Mouse (Mus musculus) neural tube, embryonic 10.5 days (tissue): ENCODE data around the gene Cyp2w1.

Experiments used
- DNase-seq: peaks from one replicate; pipeline ENCODE4 v3.0.0-alpha.2; 2017; ENCODE audit warnings: low spot score; ENCODE audit errors: extremely low spot score

The Cyp2w1 gene

GRCm38 (mm10) chr5:139403692-139404260 lies 51.4 kb downstream of the Cyp2w1 start:
- DNase-seq, result no peak

GRCm38 (mm10) chr5:139404801-139405401 lies 52.5 kb downstream of the Cyp2w1 start, which contains the start of gene C130050O18Rik:
Gene C130050O18Rik (plus strand): TSS chr5:139405280.
- DNase-seq, result no peak

GRCm38 (mm10) chr5:139405478-139405877 lies 53.1 kb downstream of the Cyp2w1 start:
- no peak for DNase-seq

GRCm38 (mm10) chr5:139405953-139406352 lies 53.5 kb downstream of the Cyp2w1 start:
- DNase-seq, result no peak
